Mouse (Mus musculus) liver, adult 2 months (tissue): ENCODE measurements around the gene Aacs. TPM values are rescaled to one million over a fixed set of nuclear protein-coding genes. Genes with fewer than 3 reads are reported as not detected.

Source experiments
- DNase-seq: peaks from one replicate; pipeline ENCODE4 v3.0.0-alpha.2; 2011; ENCODE audit warnings: low read depth, low spot score; ENCODE audit errors: extremely low read depth
- H3K27ac ChIP-seq: fragments of 200-500 bp; replicated peaks from 2 replicates; pipeline ENCODE4 v1.5.1; 2012; ENCODE audit warnings: low read depth, mild to moderate bottlenecking, control low read depth, inconsistent platforms, low read length; ENCODE audit not compliant: insufficient read depth
- H3K27me3 ChIP-seq: fragments of 200-500 bp; 2 replicates; pipeline ENCODE4 v1.6.1; 2012; ENCODE audit warnings: mild to moderate bottlenecking, moderate library complexity, low read length, inconsistent platforms; ENCODE audit not compliant: control insufficient read depth, insufficient read depth
- H3K36me3 ChIP-seq: fragments of 200-500 bp; 2 replicates; pipeline ENCODE4 v1.6.1; 2012; ENCODE audit warnings: low read length, inconsistent platforms; ENCODE audit not compliant: control insufficient read depth, insufficient read depth
- H3K4me1 ChIP-seq: fragments of 200-500 bp; 2 replicates; pipeline ENCODE4 v1.6.1; 2011; ENCODE audit warnings: low read length; ENCODE audit not compliant: control insufficient read depth, insufficient read depth
- H3K4me3 ChIP-seq: fragments of 200-500 bp; 2 replicates; pipeline ENCODE4 v1.5.1; 2011; ENCODE audit warnings: low read depth, mild to moderate bottlenecking, control low read depth, low read length, moderate library complexity; ENCODE audit not compliant: insufficient read depth
- H3K79me2 ChIP-seq: fragments of 200-500 bp; 2 replicates; pipeline ENCODE4 v1.6.1; 2012; ENCODE audit warnings: inconsistent platforms, mild to moderate bottlenecking, low read length, moderate library complexity; ENCODE audit not compliant: control insufficient read depth, insufficient read depth
- H3K9ac ChIP-seq: fragments of 200-500 bp; 2 replicates; pipeline ENCODE4 v1.6.1; 2012; ENCODE audit warnings: low read depth, mild to moderate bottlenecking, control low read depth, inconsistent platforms, low read length
- CTCF ChIP-seq: fragments of 200-500 bp; IDR thresholded peaks from 2 replicates; pipeline ENCODE4 v1.5.1; 2011; ENCODE audit warnings: low read depth, low read length, control low read depth
- POLR2A ChIP-seq: fragments of 200-500 bp; IDR thresholded peaks from 2 replicates; pipeline ENCODE4 v1.6.1; 2011; ENCODE audit warnings: low read length, control low read depth; ENCODE audit not compliant: insufficient read depth; ENCODE audit errors: extremely low read depth
- WGBS: fragments of 180-500 bp; shearing (Covaris S2); methylation state at CpG from one replicate; pipeline ENCODE4 v1.1.7; 2018; 5-methylcytosine and 5-hydroxymethylcytosine counted together
- polyA plus RNA-seq: library from polyadenylated mRNA; depleted of rRNA; stranded (reverse); fragments of >200 nt; gene quantifications from 2 replicates; pipeline ENCODE4 v1.2.3, GENCODE M21; 2012
- total RNA-seq: library from RNA; depleted of rRNA; stranded (reverse); fragments of >200 nt; gene quantifications from 2 replicates; pipeline ENCODE4 v1.2.3, GENCODE M21; 2014

The Aacs gene
- total and polyA plus RNA-seq, 2 experiments: 40.9 to 190 TPM

DNA sequence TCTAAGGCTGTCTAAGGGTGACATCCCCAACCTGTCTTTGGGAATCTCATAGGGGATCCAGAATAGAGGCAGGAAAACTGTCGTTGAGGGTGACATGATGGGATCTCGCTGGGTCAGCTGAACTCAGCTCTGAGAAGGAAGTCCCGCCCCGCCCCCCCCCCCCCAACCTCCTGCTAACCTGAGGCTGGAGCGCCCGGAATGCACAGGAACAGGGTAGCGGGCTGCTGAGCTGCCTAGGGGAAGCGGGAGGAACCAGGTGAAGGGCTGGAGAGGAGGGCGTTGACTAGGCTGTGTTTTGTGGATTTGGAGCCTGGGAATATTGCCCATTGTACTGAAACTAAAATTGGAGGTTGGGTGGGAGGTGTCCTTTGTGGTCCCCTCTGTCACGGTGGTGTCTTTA is 32.4 kb downstream of the Aacs start:
- Histone ChIP-seq H3K79me2 (no peaks in the 10 kb centered on the region), H3K9ac (no peak overlapping the region), H3K27me3 (no peaks in the 10 kb centered on the region), H3K36me3 (peaks cover 60% of the 10 kb centered on the region), H3K4me3 (no peak overlapping the region), H3K27ac (no peak overlapping the region), H3K4me1 (no peaks in the 10 kb centered on the region)
- no peak for DNase-seq
- TF ChIP-seq CTCF (no peak), POLR2A (no peak)
- WGBS: 92% methylated on average over 10 of the region's 10 CpGs

GRCm38 (mm10) chr5:125509541-125509940 is 33.9 kb downstream of the Aacs start:
- TF ChIP-seq CTCF (peak; percentile 91), POLR2A (no peak)
- no peaks in the 10 kb centered on the region for H3K79me2 ChIP-seq
- H3K4me1 ChIP-seq: no peaks in the 10 kb centered on the region
- WGBS: 55% methylated on average over 5 of the region's 5 CpGs
- no peak overlapping the region for H3K27ac ChIP-seq
- H3K36me3 ChIP-seq: peaks cover 62% of the 10 kb centered on the region
- H3K9ac ChIP-seq: no peak overlapping the region
- no peaks in the 10 kb centered on the region for H3K27me3 ChIP-seq
- no peak for DNase-seq
- H3K4me3 ChIP-seq: no peak overlapping the region

GRCm38 (mm10) chr5:125515006-125515405 is 39.4 kb downstream of the Aacs start:
- H3K27me3 ChIP-seq: no peaks in the 10 kb centered on the region
- peaks cover 62% of the 10 kb centered on the region for H3K36me3 ChIP-seq
- DNase-seq: no peak
- H3K4me3 ChIP-seq: no peak overlapping the region
- no peaks in the 10 kb centered on the region for H3K79me2 ChIP-seq
- no peak overlapping the region for H3K27ac ChIP-seq
- no peak overlapping the region for H3K9ac ChIP-seq
- no peak for TF ChIP-seq POLR2A
- no peak for TF ChIP-seq CTCF
- no peaks in the 10 kb centered on the region for H3K4me1 ChIP-seq
- 93% methylated on average over 12 of the region's 12 CpGs for WGBS

GRCm38 (mm10) chr5:125518640-125519039 is 43.0 kb downstream of the Aacs start:
- Histone ChIP-seq H3K4me3 (no peak overlapping the region), H3K27me3 (no peaks in the 10 kb centered on the region), H3K79me2 (no peaks in the 10 kb centered on the region), H3K27ac (no peak overlapping the region), H3K36me3 (peaks cover 53% of the 10 kb centered on the region), H3K9ac (no peak overlapping the region), H3K4me1 (no peaks in the 10 kb centered on the region)
- TF ChIP-seq POLR2A (no peak), CTCF (peak; percentile 70)
- WGBS: 76% methylated on average over 5 of the region's 5 CpGs
- no peak for DNase-seq

DNA sequence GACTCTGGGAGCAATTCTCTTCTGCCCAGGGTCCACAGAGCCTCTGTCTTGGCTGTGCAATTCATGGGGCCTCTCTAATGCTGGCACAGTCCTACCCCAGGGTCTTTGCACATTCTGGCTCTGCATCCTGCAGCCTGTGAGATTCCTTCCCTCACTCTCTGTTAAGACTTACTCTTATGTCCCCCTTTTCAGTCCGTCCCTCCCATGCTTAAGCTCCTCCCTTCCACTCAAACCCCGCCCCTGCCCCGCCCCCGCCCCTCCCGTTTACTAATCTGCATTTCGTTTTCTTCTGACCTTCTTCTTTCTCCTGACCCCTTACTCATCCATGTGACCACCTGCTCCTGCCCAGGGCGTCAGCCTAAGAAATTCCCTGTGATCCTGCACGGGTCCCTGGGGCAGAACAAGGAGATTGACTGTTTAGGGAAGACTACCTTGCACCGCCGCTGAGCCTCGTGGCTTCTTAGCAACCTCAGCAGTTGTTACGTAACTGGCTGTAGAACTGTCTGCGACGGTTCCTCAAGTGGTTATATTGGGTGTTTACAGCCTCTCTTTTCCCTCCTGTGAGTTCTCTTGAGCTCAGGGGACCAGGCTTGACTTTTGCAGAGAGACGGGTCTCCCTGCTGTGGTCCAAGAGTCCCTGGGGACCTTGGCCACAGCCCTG is 45.4 kb downstream of the Aacs start:
- peaks cover 41% of the 10 kb centered on the region for H3K36me3 ChIP-seq
- H3K79me2 ChIP-seq: no peaks in the 10 kb centered on the region
- H3K9ac ChIP-seq: no peak overlapping the region
- no peaks in the 10 kb centered on the region for H3K27me3 ChIP-seq
- H3K4me3 ChIP-seq: no peak overlapping the region
- DNase-seq: no peak
- no peaks in the 10 kb centered on the region for H3K4me1 ChIP-seq
- 46% methylated on average over 15 of the region's 15 CpGs for WGBS
- H3K27ac ChIP-seq: no peak overlapping the region; the same call in 1 of the 2 replicates
- TF ChIP-seq POLR2A (no peak), CTCF (no peak)

- H3K36me3 ChIP-seq: peaks cover 31% of the 10 kb centered on the region
- DNase-seq: no peak
- no peak overlapping the region for H3K9ac ChIP-seq
- no peak overlapping the region for H3K4me3 ChIP-seq
- H3K27me3 ChIP-seq: no peaks in the 10 kb centered on the region
- WGBS: 83% methylated on average over 2 of the region's 2 CpGs
- no peak overlapping the region for H3K27ac ChIP-seq
- no peaks in the 10 kb centered on the region for H3K4me1 ChIP-seq
- TF ChIP-seq POLR2A (no peak), CTCF (no peak)
- H3K79me2 ChIP-seq: no peaks in the 10 kb centered on the region
Measured at GRCm38 (mm10) chr5:125523361-125523760, 47.7 kb downstream of the Aacs start.
